Mouse (Mus musculus) lung, adult 2 months (tissue): ENCODE measurements at regions not wholly inside any gene's neighbourhood (a gene's known extent, or its start where the extent isn't known, plus 50 kb on each side); places are given as distances from the start of the nearest gene placed in this dataset.

Experiments
- CTCF ChIP-seq: fragments of 200-500 bp; IDR thresholded peaks from 2 replicates; pipeline ENCODE4 v1.5.1; 2011; ENCODE audit warnings: mild to moderate bottlenecking, low read length, control low read depth; ENCODE audit not compliant: insufficient read depth
- POLR2A ChIP-seq: fragments of 200-500 bp; IDR thresholded peaks from 2 replicates; pipeline ENCODE4 v1.6.1; 2011; ENCODE audit warnings: low read depth, mild to moderate bottlenecking, control low read depth, low read length, borderline replicate concordance; ENCODE audit errors: extremely low read depth

- no peak for TF ChIP-seq CTCF
- no peak for TF ChIP-seq POLR2A
Observed at GRCm38 (mm10) chr10:67647777-67648727, 99.3 kb upstream of the Ado start.
